Mouse (Mus musculus) embryonic facial prominence, embryonic 10.5 days (tissue): Measurements from ENCODE around the gene Gimap1. TPM values are rescaled to one million over a fixed set of nuclear protein-coding genes. Genes with fewer than 3 reads are reported as not detected.

Source experiments
- DNase-seq: peaks from one replicate; pipeline ENCODE4 v3.0.0-alpha.2; 2017; ENCODE audit warnings: low spot score
- H3K27ac ChIP-seq: fragments of 300-500 bp; sonication (generic); replicated peaks from 2 replicates; pipeline ENCODE4 v1.5.1; 2016; ENCODE audit warnings: mild to moderate bottlenecking
- H3K27me3 ChIP-seq: fragments of 300-500 bp; sonication (generic); replicated peaks from 2 replicates; pipeline ENCODE4 v1.6.1; 2016; ENCODE audit warnings: low read depth, mild to moderate bottlenecking; ENCODE audit not compliant: poor library complexity, severe bottlenecking
- H3K36me3 ChIP-seq: fragments of 300-500 bp; sonication (generic); replicated peaks from 2 replicates; pipeline ENCODE4 v1.6.1; 2016; ENCODE audit warnings: mild to moderate bottlenecking, moderate library complexity
- H3K4me1 ChIP-seq: fragments of 300-500 bp; sonication (generic); 2 replicates; pipeline ENCODE4 v1.6.1; 2016
- H3K4me3 ChIP-seq: fragments of 300-500 bp; sonication (generic); 2 replicates; pipeline ENCODE4 v1.5.1; 2016; ENCODE audit warnings: mild to moderate bottlenecking, moderate library complexity
- H3K9me3 ChIP-seq: fragments of 300-500 bp; sonication (generic); 2 replicates; pipeline ENCODE4 v1.6.1; 2016; ENCODE audit warnings: mild to moderate bottlenecking
- WGBS: fragments of 180-500 bp; shearing (Covaris S2); methylation state at CpG from one replicate; pipeline ENCODE4 v1.1.7; 2016; 5-methylcytosine and 5-hydroxymethylcytosine counted together
- polyA plus RNA-seq: library from polyadenylated mRNA; unstranded; fragments of >200 nt; fragmentation: Nextera tagmentation; extraction: Ambion mirVana; gene quantifications from 2 replicates; pipeline ENCODE4 v1.2.1, GENCODE M21; 2016

The Gimap1 gene
- polyA plus RNA-seq, 1 experiment from 2014 or later = 5.0 TPM

- no peaks in the 10 kb centered on the region for H3K27me3 ChIP-seq
Measured at GRCm38 (mm10) chr6:48718455-48718854, 20.4 kb upstream of the Gimap1 start, which contains the start of the genes Gm28053 and Gimap7. Gene Gm28053 (plus strand): TSS chr6:48718607. Gene Gimap7 (plus strand): TSS chr6:48718621.

GRCm38 (mm10) chr6:48720326-48720725, 18.5 kb upstream of the Gimap1 start:
- DNase-seq = no peak
- WGBS = 91% methylated on average over 4 of the region's 4 CpGs
- Histone ChIP-seq H3K4me1 (peaks cover 2% of the 10 kb centered on the region), H3K27me3 (no peaks in the 10 kb centered on the region), H3K4me3 (no peak overlapping the region), H3K36me3 (no peaks in the 10 kb centered on the region), H3K9me3 (no peaks in the 10 kb centered on the region), H3K27ac (no peak overlapping the region)

More at GRCm38 (mm10) chr6:48718455-48718854, 20.4 kb upstream of the Gimap1 start, which contains the start of the genes Gm28053 and Gimap7:
- no peaks in the 10 kb centered on the region for H3K4me1 ChIP-seq
- H3K27ac ChIP-seq = no peak within 1 kb of the TSS
- no peak within 1 kb of the TSS for H3K4me3 ChIP-seq
- no peaks in the 10 kb centered on the region for H3K9me3 ChIP-seq
- DNase-seq = no peak
- H3K36me3 ChIP-seq = no peaks in the 10 kb centered on the region
- 57% methylated on average over 2 of the region's 2 CpGs for WGBS

- Histone ChIP-seq H3K4me1 (peaks cover 7% of the 10 kb centered on the region), H3K27me3 (no peaks in the 10 kb centered on the region), H3K9me3 (no peaks in the 10 kb centered on the region), H3K4me3 (no peak overlapping the region), H3K36me3 (no peaks in the 10 kb centered on the region), H3K27ac (no peak overlapping the region)
- no peak for DNase-seq
- 83% methylated on average over 8 of the region's 8 CpGs for WGBS
Measured at GRCm38 (mm10) chr6:48723468-48723867, 15.4 kb upstream of the Gimap1 start.

- H3K36me3 ChIP-seq = no peaks in the 10 kb centered on the region
- WGBS = 0% methylated on average over 1 of the region's 1 CpGs
- DNase-seq = no peak
- peaks cover 7% of the 10 kb centered on the region for H3K4me1 ChIP-seq
- no peak overlapping the region for H3K27ac ChIP-seq
- no peak overlapping the region for H3K4me3 ChIP-seq
- H3K9me3 ChIP-seq = no peaks in the 10 kb centered on the region
- no peaks in the 10 kb centered on the region for H3K27me3 ChIP-seq
Measured at GRCm38 (mm10) chr6:48725476-48725875, 13.4 kb upstream of the Gimap1 start.

GRCm38 (mm10) chr6:48727761-48728160, 11.1 kb upstream of the Gimap1 start:
- Histone ChIP-seq H3K27ac (no peak overlapping the region), H3K4me1 (peaks cover 7% of the 10 kb centered on the region), H3K9me3 (no peaks in the 10 kb centered on the region), H3K27me3 (no peaks in the 10 kb centered on the region), H3K36me3 (no peaks in the 10 kb centered on the region), H3K4me3 (no peak overlapping the region)
- DNase-seq = no peak
- 88% methylated on average over 5 of the region's 5 CpGs for WGBS

- no peaks in the 10 kb centered on the region for H3K27me3 ChIP-seq
- H3K4me3 ChIP-seq = no peak overlapping the region
- H3K9me3 ChIP-seq = no peaks in the 10 kb centered on the region
- 58% methylated on average over 8 of the region's 8 CpGs for WGBS
- H3K27ac ChIP-seq = no peak overlapping the region
- no peak for DNase-seq
- no peaks in the 10 kb centered on the region for H3K4me1 ChIP-seq
- no peaks in the 10 kb centered on the region for H3K36me3 ChIP-seq
Measured at GRCm38 (mm10) chr6:48732864-48733304, 6.0 kb upstream of the Gimap1 start.

GRCm38 (mm10) chr6:48733660-48734059, 5.2 kb upstream of the Gimap1 start:
- WGBS = 74% methylated on average over 1 of the region's 1 CpGs
- Histone ChIP-seq H3K27ac (no peak overlapping the region), H3K9me3 (no peaks in the 10 kb centered on the region), H3K27me3 (no peaks in the 10 kb centered on the region), H3K36me3 (no peaks in the 10 kb centered on the region), H3K4me1 (no peaks in the 10 kb centered on the region), H3K4me3 (no peak overlapping the region)
- DNase-seq = no peak

GRCm38 (mm10) chr6:48737053-48737452, 1.8 kb upstream of the Gimap1 start:
- WGBS = 84% methylated on average over 2 of the region's 2 CpGs
- H3K4me1 ChIP-seq = peaks cover 10% of the 10 kb centered on the region
- no peak for DNase-seq
- no peak overlapping the region for H3K4me3 ChIP-seq
- H3K27ac ChIP-seq = no peak overlapping the region
- H3K27me3 ChIP-seq = peaks cover 20% of the 10 kb centered on the region
- no peaks in the 10 kb centered on the region for H3K36me3 ChIP-seq
- no peaks in the 10 kb centered on the region for H3K9me3 ChIP-seq

GRCm38 (mm10) chr6:48737688-48738087, 1.2 kb upstream of the Gimap1 start:
- Histone ChIP-seq H3K36me3 (no peaks in the 10 kb centered on the region), H3K9me3 (no peaks in the 10 kb centered on the region), H3K27ac (no peak overlapping the region), H3K4me1 (peaks cover 16% of the 10 kb centered on the region), H3K4me3 (no peak overlapping the region), H3K27me3 (peaks cover 26% of the 10 kb centered on the region)
- 86% methylated on average over 5 of the region's 5 CpGs for WGBS
- no peak for DNase-seq

- Histone ChIP-seq H3K4me1 (peaks cover 21% of the 10 kb centered on the region), H3K27ac (no peak overlapping the region), H3K4me3 (no peak overlapping the region), H3K36me3 (no peaks in the 10 kb centered on the region), H3K27me3 (peaks cover 46% of the 10 kb centered on the region), H3K9me3 (no peaks in the 10 kb centered on the region)
- no peak for DNase-seq
- 87% methylated on average over 3 of the region's 3 CpGs for WGBS
Measured at GRCm38 (mm10) chr6:48739780-48740055, 864 bp downstream of the Gimap1 start.

- Histone ChIP-seq H3K4me1 (peaks cover 21% of the 10 kb centered on the region), H3K36me3 (no peaks in the 10 kb centered on the region), H3K27ac (no peak overlapping the region), H3K27me3 (peaks cover 52% of the 10 kb centered on the region), H3K9me3 (no peaks in the 10 kb centered on the region), H3K4me3 (no peak overlapping the region)
- WGBS = 75% methylated on average over 3 of the region's 3 CpGs
- no peak for DNase-seq
Measured at GRCm38 (mm10) chr6:48740501-48741169, 1.8 kb downstream of the Gimap1 start.

GRCm38 (mm10) chr6:48741273-48741672, 2.4 kb downstream of the Gimap1 start:
- no peak overlapping the region for H3K27ac ChIP-seq
- H3K4me1 ChIP-seq = peaks cover 22% of the 10 kb centered on the region
- H3K9me3 ChIP-seq = no peaks in the 10 kb centered on the region
- 22% methylated on average over 3 of the region's 3 CpGs for WGBS
- no peaks in the 10 kb centered on the region for H3K36me3 ChIP-seq
- H3K4me3 ChIP-seq = no peak overlapping the region
- DNase-seq = no peak
- peaks cover 58% of the 10 kb centered on the region for H3K27me3 ChIP-seq

GRCm38 (mm10) chr6:48741711-48742206, 2.9 kb downstream of the Gimap1 start:
- H3K27me3 ChIP-seq = peaks cover 58% of the 10 kb centered on the region
- H3K9me3 ChIP-seq = no peaks in the 10 kb centered on the region
- DNase-seq = no peak
- no peaks in the 10 kb centered on the region for H3K36me3 ChIP-seq
- H3K27ac ChIP-seq = no peak overlapping the region
- no peak overlapping the region for H3K4me3 ChIP-seq
- H3K4me1 ChIP-seq = peaks cover 24% of the 10 kb centered on the region
- 34% methylated on average over 9 of the region's 9 CpGs for WGBS
